Mouse (Mus musculus): ENCODE measurements around the gene Gm49387.

GRCm38 (mm10) chr14:31617204-31617603 lies 23.5 kb downstream of the Gm49387 start:
- TF ChIP-seq CTCF (IDR thresholded peaks at IDR 0.05; ENCODE audit: low read depth) (no peak), EP300 (IDR thresholded peaks at IDR 0.05; ENCODE audit: low read depth) (no peak)

All from heart, postnatal 0 days (tissue).